Mouse (Mus musculus) hindbrain, embryonic 11.5 days (tissue): Measurements from ENCODE around the gene 6430628N08Rik. TPM values are rescaled to one million over a fixed set of nuclear protein-coding genes. Genes with fewer than 3 reads are reported as not detected.

Source experiments
- ATAC-seq: fragments of 200-750 bp; cut with Nextera tagmentation; 2 replicates; pipeline ENCODE4 v1.8.0; 2017; ENCODE audit warnings: mild to moderate bottlenecking, moderate TSS enrichment, moderate library complexity; ENCODE audit not compliant: low FRiP score
- DNase-seq: peaks from one replicate; pipeline ENCODE4 v3.0.0-alpha.2; 2015; ENCODE audit warnings: low spot score
- H3K27ac ChIP-seq: fragments of 300-500 bp; sonication (generic); 2 replicates; pipeline ENCODE4 v1.5.1; 2014; ENCODE audit warnings: mild to moderate bottlenecking, low read depth, low read length
- H3K27me3 ChIP-seq: fragments of 300-500 bp; sonication (generic); 2 replicates; pipeline ENCODE4 v1.6.1; 2014; ENCODE audit warnings: mild to moderate bottlenecking, low read length, moderate library complexity, mixed read lengths; ENCODE audit not compliant: control insufficient read depth, insufficient read depth
- H3K36me3 ChIP-seq: fragments of 300-500 bp; sonication (generic); 2 replicates; pipeline ENCODE4 v1.6.1; 2014; ENCODE audit warnings: mild to moderate bottlenecking, low read length, moderate library complexity, mixed read lengths; ENCODE audit not compliant: control insufficient read depth, insufficient read depth
- H3K4me1 ChIP-seq: fragments of 300-500 bp; sonication (generic); replicated peaks from 2 replicates; pipeline ENCODE4 v1.6.1; 2014; ENCODE audit warnings: low read length, mixed read lengths; ENCODE audit not compliant: control insufficient read depth, insufficient read depth
- H3K4me2 ChIP-seq: fragments of 300-500 bp; sonication (generic); replicated peaks from 2 replicates; pipeline ENCODE4 v1.6.1; 2014; ENCODE audit warnings: mild to moderate bottlenecking, low read depth, low read length
- H3K4me3 ChIP-seq: fragments of 300-500 bp; sonication (generic); 2 replicates; pipeline ENCODE4 v1.5.1; 2014; ENCODE audit warnings: low read depth, low read length
- H3K9ac ChIP-seq: fragments of 300-500 bp; sonication (generic); 2 replicates; pipeline ENCODE4 v1.6.1; 2014; ENCODE audit warnings: low read depth, low read length
- H3K9me3 ChIP-seq: fragments of 300-500 bp; sonication (generic); 2 replicates; pipeline ENCODE4 v1.6.1; 2016; ENCODE audit warnings: low read length; ENCODE audit not compliant: control insufficient read depth
- WGBS: fragments of 180-500 bp; shearing (Covaris S2); extraction: QIAGEN DNeasy Blood & Tissue Kit; methylation state at CpG from one replicate; pipeline ENCODE4 v1.1.7; 2014; 5-methylcytosine and 5-hydroxymethylcytosine counted together
- polyA plus RNA-seq: library from polyadenylated mRNA; unstranded; fragments of >200 nt; fragmentation: Nextera tagmentation; extraction: Ambion mirVana; gene quantifications from 2 replicates; pipeline ENCODE4 v1.2.1, GENCODE M21; 2014

Gene 6430628N08Rik
- polyA plus RNA-seq, 1 experiment from 2014 or later, result not detected

GRCm38 (mm10) chr4:115855100-115855499, 35.4 kb upstream of the 6430628N08Rik start:
- Histone ChIP-seq H3K4me1 (peaks cover 2% of the 10 kb centered on the region; the same call in 1 of the 2 replicates), H3K9me3 (no peaks in the 10 kb centered on the region), H3K36me3 (0 out of 2 replicates have a peak, but pooled peaks cover 2% of the 10 kb centered on the region), H3K4me2 (no peak overlapping the region), H3K27ac (no peak overlapping the region), H3K4me3 (no peak overlapping the region), H3K27me3 (no peaks in the 10 kb centered on the region), H3K9ac (no peak overlapping the region)
- DNase-seq (no peak), ATAC-seq (no peak)
- 47% methylated on average over 6 of the region's 6 CpGs for WGBS

GRCm38 (mm10) chr4:115855609-115856008, 34.9 kb upstream of the 6430628N08Rik start:
- H3K27me3 ChIP-seq, result no peaks in the 10 kb centered on the region
- H3K9ac ChIP-seq, result no peak overlapping the region
- H3K4me3 ChIP-seq, result no peak overlapping the region
- DNase-seq (no peak), ATAC-seq (no peak)
- H3K4me2 ChIP-seq, result no peak overlapping the region
- H3K36me3 ChIP-seq, result 0 out of 2 replicates have a peak, but pooled peaks cover 2% of the 10 kb centered on the region
- peak overlapping the region; percentile 49; the same call in 1 of the 2 replicates for H3K27ac ChIP-seq
- no peaks in the 10 kb centered on the region for H3K9me3 ChIP-seq
- 72% methylated on average over 4 of the region's 4 CpGs for WGBS
- peaks cover 2% of the 10 kb centered on the region; the same call in 1 of the 2 replicates for H3K4me1 ChIP-seq

DNA sequence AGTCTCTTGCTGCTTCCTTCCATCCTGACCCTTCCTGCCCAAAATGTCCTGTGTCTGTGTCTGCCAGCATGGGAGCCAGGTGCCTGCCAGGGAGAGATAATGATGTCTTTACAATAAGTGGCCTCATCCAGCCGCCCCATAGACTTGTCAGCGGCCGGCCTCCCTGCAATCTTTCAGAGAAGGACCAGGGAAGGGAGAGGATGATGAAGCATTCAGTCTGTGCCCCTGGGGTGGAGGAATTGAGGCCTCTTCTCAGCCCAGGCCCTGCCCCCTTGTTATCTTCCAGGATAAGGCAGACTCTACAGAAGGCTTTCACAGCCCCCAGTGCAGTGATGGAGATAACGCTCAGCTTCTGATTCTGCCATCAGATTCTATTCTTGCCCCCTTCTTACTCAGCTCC, 34.2 kb upstream of the 6430628N08Rik start:
- H3K36me3 ChIP-seq, result 0 out of 2 replicates have a peak, but pooled peaks cover 4% of the 10 kb centered on the region
- peak overlapping the region; percentile 49; the same call in 1 of the 2 replicates for H3K27ac ChIP-seq
- DNase-seq (no peak), ATAC-seq (no peak)
- H3K27me3 ChIP-seq, result no peaks in the 10 kb centered on the region
- no peak overlapping the region for H3K9ac ChIP-seq
- no peaks in the 10 kb centered on the region for H3K9me3 ChIP-seq
- no peak overlapping the region for H3K4me2 ChIP-seq
- no peak overlapping the region for H3K4me3 ChIP-seq
- peaks cover 2% of the 10 kb centered on the region; the same call in 1 of the 2 replicates for H3K4me1 ChIP-seq
- WGBS, result 42% methylated on average over 4 of the region's 4 CpGs

DNA sequence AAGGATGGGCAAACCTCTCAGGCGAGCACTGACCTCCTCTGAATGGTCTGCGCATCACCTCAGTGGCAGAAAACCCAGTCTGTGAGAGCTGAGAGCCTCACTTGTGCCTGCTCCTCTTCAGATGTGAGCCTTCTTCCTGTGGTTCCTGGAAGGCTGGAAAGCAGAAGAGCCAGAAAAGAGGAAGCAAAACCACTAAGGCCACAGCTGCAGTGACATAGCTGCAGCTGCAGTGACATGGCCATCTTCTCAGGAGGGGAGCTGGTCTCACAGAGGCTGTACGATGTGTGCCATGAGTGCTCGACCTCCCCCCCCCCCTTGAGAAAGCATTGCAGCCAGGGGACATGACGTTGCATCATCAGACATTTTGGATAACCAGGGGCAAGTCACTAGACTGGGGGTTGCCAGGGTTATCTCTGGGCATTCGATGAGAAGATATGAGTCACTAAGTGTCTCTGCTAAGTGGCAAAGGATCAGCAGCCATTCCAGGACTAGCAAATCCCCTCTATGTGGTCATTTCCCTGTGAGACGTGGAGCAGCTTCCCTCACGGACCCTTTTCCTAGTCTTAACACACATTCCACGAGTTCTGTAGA, 33.1 kb upstream of the 6430628N08Rik start:
- DNase-seq, result no peak
- Histone ChIP-seq H3K36me3 (0 out of 2 replicates have a peak, but pooled peaks cover 4% of the 10 kb centered on the region), H3K4me2 (no peak overlapping the region), H3K27me3 (no peaks in the 10 kb centered on the region), H3K9me3 (no peaks in the 10 kb centered on the region), H3K9ac (no peak overlapping the region), H3K4me1 (peaks cover 2% of the 10 kb centered on the region; the same call in 1 of the 2 replicates), H3K4me3 (no peak overlapping the region), H3K27ac (no peak overlapping the region)
- WGBS, result 88% methylated on average over 9 of the region's 9 CpGs
- ATAC-seq, result no peak

GRCm38 (mm10) chr4:115863352-115863751, 27.1 kb upstream of the 6430628N08Rik start:
- Histone ChIP-seq H3K4me1 (no peaks in the 10 kb centered on the region), H3K4me3 (no peak overlapping the region), H3K27ac (no peak overlapping the region), H3K4me2 (no peak overlapping the region), H3K27me3 (no peaks in the 10 kb centered on the region), H3K9me3 (no peaks in the 10 kb centered on the region), H3K36me3 (0 out of 2 replicates have a peak, but pooled peaks cover 4% of the 10 kb centered on the region), H3K9ac (no peak overlapping the region)
- no peak for ATAC-seq
- no peak for DNase-seq
- 72% methylated on average over 7 of the region's 7 CpGs for WGBS

DNA sequence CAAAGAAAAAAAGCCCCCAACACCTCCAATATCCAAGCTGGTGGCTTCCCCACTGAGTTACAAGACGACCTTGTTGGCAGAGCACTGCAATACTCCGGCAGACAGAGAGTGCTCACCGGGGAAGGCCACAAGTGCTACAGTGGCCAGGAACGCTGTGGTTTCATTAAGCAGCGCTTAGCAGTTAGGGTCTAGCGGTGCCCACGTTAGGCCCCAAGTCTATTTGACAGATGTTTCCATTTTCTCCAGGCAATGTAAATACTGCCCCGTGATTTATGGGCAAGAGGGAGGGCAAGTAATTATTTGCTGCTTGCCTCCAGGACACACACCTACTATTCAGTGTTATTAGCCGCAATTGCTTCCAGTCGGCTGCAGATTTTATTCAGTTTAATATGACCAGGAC, 26.6 kb upstream of the 6430628N08Rik start:
- 58% methylated on average over 10 of the region's 10 CpGs for WGBS
- no peaks in the 10 kb centered on the region for H3K9me3 ChIP-seq
- ATAC-seq, result no peak
- no peaks in the 10 kb centered on the region for H3K27me3 ChIP-seq
- DNase-seq, result no peak
- H3K4me1 ChIP-seq, result no peaks in the 10 kb centered on the region
- H3K27ac ChIP-seq, result no peak overlapping the region
- 0 out of 2 replicates have a peak, but pooled peaks cover 4% of the 10 kb centered on the region for H3K36me3 ChIP-seq
- no peak overlapping the region for H3K9ac ChIP-seq
- H3K4me2 ChIP-seq, result no peak overlapping the region
- H3K4me3 ChIP-seq, result no peak overlapping the region

- Histone ChIP-seq H3K9ac (no peak overlapping the region), H3K27ac (no peak overlapping the region)
Observed at GRCm38 (mm10) chr4:115869512-115870210, 20.8 kb upstream of the 6430628N08Rik start.

GRCm38 (mm10) chr4:115873231-115873630, 17.2 kb upstream of the 6430628N08Rik start:
- H3K36me3 ChIP-seq, result 0 out of 2 replicates have a peak, but pooled peaks cover 3% of the 10 kb centered on the region
- no peak for DNase-seq
- H3K27ac ChIP-seq, result no peak overlapping the region
- H3K9me3 ChIP-seq, result no peaks in the 10 kb centered on the region
- no peak overlapping the region for H3K9ac ChIP-seq
- no peak overlapping the region for H3K4me2 ChIP-seq
- H3K4me3 ChIP-seq, result no peak overlapping the region
- H3K27me3 ChIP-seq, result no peaks in the 10 kb centered on the region
- ATAC-seq, result no peak
- peaks cover 13% of the 10 kb centered on the region for H3K4me1 ChIP-seq
- WGBS, result 79% methylated on average over 3 of the region's 3 CpGs

More at GRCm38 (mm10) chr4:115869512-115870210, 20.8 kb upstream of the 6430628N08Rik start:
- Histone ChIP-seq H3K36me3 (0 out of 2 replicates have a peak, but pooled peaks cover 3% of the 10 kb centered on the region), H3K4me1 (peaks cover 8% of the 10 kb centered on the region), H3K4me2 (no peak overlapping the region), H3K27me3 (no peaks in the 10 kb centered on the region), H3K4me3 (no peak overlapping the region), H3K9me3 (no peaks in the 10 kb centered on the region)
- WGBS, result 24% methylated on average over 16 of the region's 16 CpGs
- ATAC-seq (peak; percentile 25; the same call in 1 of the 2 replicates), DNase-seq (no peak)
